Comparison of ENCODE assay signal across 8 mouse cellular contexts in the genomic region with DNA sequence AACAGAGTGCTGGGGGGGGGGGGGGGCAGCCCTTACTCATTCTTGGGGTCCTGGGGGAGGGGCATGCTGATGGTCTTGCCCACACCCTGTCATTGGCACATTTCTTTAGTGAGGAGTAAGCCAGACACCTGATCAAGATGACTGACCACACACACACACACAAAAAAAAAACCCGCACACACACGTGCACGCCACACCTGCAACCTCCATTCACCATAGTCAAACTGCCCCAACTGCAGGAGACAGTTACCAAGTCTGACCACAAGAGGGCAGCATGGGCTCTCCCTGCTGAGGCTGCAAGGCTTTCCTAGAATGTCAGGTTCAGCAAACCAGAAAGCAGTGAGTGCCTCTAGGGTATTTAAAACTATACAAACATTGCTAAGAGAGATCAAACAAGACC. TPM values are rescaled to one million over a fixed set of nuclear protein-coding genes. Genes with fewer than 3 reads are reported as not detected.
DNase-seq lines count a peak whose midpoint lies in the region; ATAC-seq and TF ChIP-seq lines count a peak whose summit lies in the region.

No protein-coding gene starts in this region.

- POLR2A ChIA-PET in Patski (lab: Charles Lee) = interaction anchor here (1.6 kb wide), 1 partner anchor 36 kb away, joined by 4 read pairs; no protein-coding TSS in a partner anchor

- H3K9ac ChIP-seq in lung, embryonic 16.5 days (ENCODE audit: low read length) = no peak overlapping the region

- peaks cover 12% of the 10 kb centered on the region; the same call in 1 of the 2 replicates for H3K36me3 ChIP-seq in lung, embryonic 16.5 days (ENCODE audit: control insufficient read depth, insufficient read depth, low read length)

- H3K4me1 ChIP-seq in lung, embryonic 16.5 days (replicated peaks; ENCODE audit: control insufficient read depth, insufficient read depth, low read length) = no peaks in the 10 kb centered on the region

- H3K9me3 ChIP-seq in lung, embryonic 16.5 days (ENCODE audit: control insufficient read depth, low read length) = no peaks in the 10 kb centered on the region

- no peaks in the 10 kb centered on the region for H3K27me3 ChIP-seq in Patski
- H3K27me3 ChIP-seq in lung, embryonic 16.5 days (ENCODE audit: control insufficient read depth, insufficient read depth, low read depth, low read length) = no peaks in the 10 kb centered on the region

- TF ChIP-seq CTCF in Patski (IDR thresholded peaks at IDR 0.05) = peak; percentile 96

- peak; percentile 65 to 69 for DNase-seq in B cell, adult 2 months
- DNase-seq in Patski (ENCODE audit: low read depth, low spot score) = peak; percentile 91
- peak; percentile 83 for DNase-seq in cerebellum, adult 9-10 months
- DNase-seq in gastrocnemius, adult 18-20 months (ENCODE audit: low spot score) = peak; percentile 60
- peak; percentile 46 to 83 for DNase-seq in layer of hippocampus, adult 18-20 months (ENCODE audit: low spot score in 2 of 2)
- DNase-seq in right cerebral cortex, adult 18-20 months = peak; percentile 71
- DNase-seq in urinary bladder, adult 2 months (ENCODE audit: low spot score) = peak; percentile 56

- H3K27ac ChIP-seq in lung, embryonic 16.5 days (ENCODE audit: low read length) = no peak overlapping the region

- H3K4me3 ChIP-seq in lung, embryonic 16.5 days (ENCODE audit: low read length) = no peak overlapping the region

- no peak overlapping the region for H3K4me2 ChIP-seq in lung, embryonic 16.5 days (ENCODE audit: low read depth, low read length)

- ATAC-seq in Patski = peak; percentile 50
- peak; percentile 30; the same call in 1 of the 2 replicates for ATAC-seq in lung, embryonic 16.5 days (ENCODE audit: low read depth)

- 18% methylated on average over 3 of the region's 3 CpGs for WGBS in lung, embryonic 16.5 days

- in situ Hi-C loops in Patski (cut with MboI; ENCODE audit: low pct_unique_long_range_greater_than_20kb) = loop anchor here (5.0 kb wide), 3 partner anchors 45 to 170 kb away; no protein-coding TSS in a partner anchor

- CTCF ChIA-PET in Patski (lab: Charles Lee) = interaction anchor here (0.6 to 3.4 kb wide), 7 partner anchors 13 to 248 kb away, joined by 3 to 16 read pairs (median 4); no protein-coding TSS in a partner anchor

RNA-seq across cellular contexts. Expression of a gene that starts 50.4 kb away (rescaled TPM):
- polyA plus RNA-seq in Patski (2021) = 18.0 TPM
- 1 to 10 TPM; 4.6 to 7.5 TPM for total RNA-seq in gastrocnemius, adult 18-20 months (2021)
- 10 to 100 TPM; 17.1 to 23.9 TPM for total RNA-seq in layer of hippocampus, adult 18-20 months (2021)
- 21.1 and 21.5 TPM in 2 replicates for polyA plus RNA-seq in lung, embryonic 16.5 days (2015; fragmentation: Nextera tagmentation; extraction: Ambion mirVana)
- polyA plus RNA-seq in urinary bladder, adult 2 months (2012; rRNA removed) = 12.4 and 12.9 TPM in 2 replicates
